Mouse (Mus musculus) ES-Bruce4 (cell line): ENCODE data around the gene Pxt1.

Experiments used
- EP300 ChIP-seq: IDR thresholded peaks from 2 replicates; pipeline ENCODE4 v1.6.1; 2011; ENCODE audit warnings: low read depth, low read length; ENCODE audit not compliant: insufficient read depth
- POLR2A ChIP-seq: IDR thresholded peaks from one replicate; pipeline ENCODE4 v1.8.1; 2011; ENCODE audit warnings: low read length; ENCODE audit not compliant: insufficient read depth

- no peak for TF ChIP-seq POLR2A
- TF ChIP-seq EP300 = no peak
These were observed 12.0 kb downstream of the Pxt1 start for GRCm38 (mm10) chr17:28931436-28932211.
